Mouse (Mus musculus) ES-Bruce4 (cell line): ENCODE results near the gene Pitpnc1. TPM values are rescaled to one million over a fixed set of nuclear protein-coding genes. Genes with fewer than 3 reads are reported as not detected.

Experiments used
- H3K27ac ChIP-seq: 2 replicates; pipeline ENCODE4 v1.5.1; 2012; ENCODE audit warnings: low read length, inconsistent platforms; ENCODE audit not compliant: insufficient read depth
- H3K27me3 ChIP-seq: 2 replicates; pipeline ENCODE4 v1.6.1; 2012; ENCODE audit warnings: mild to moderate bottlenecking, low read length, inconsistent platforms; ENCODE audit not compliant: control insufficient read depth, poor library complexity, insufficient read depth, severe bottlenecking
- H3K36me3 ChIP-seq: 2 replicates; pipeline ENCODE4 v1.6.1; 2012; ENCODE audit warnings: inconsistent platforms, mild to moderate bottlenecking, low read length, moderate library complexity; ENCODE audit not compliant: control insufficient read depth, poor library complexity, insufficient read depth, severe bottlenecking
- H3K4me1 ChIP-seq: one replicate; pipeline ENCODE4 v1.8.1; 2011; ENCODE audit warnings: low read length; ENCODE audit not compliant: control insufficient read depth, insufficient read depth
- H3K4me3 ChIP-seq: 2 replicates; pipeline ENCODE4 v1.5.1; 2011; ENCODE audit warnings: low read depth, mild to moderate bottlenecking, low read length
- H3K9ac ChIP-seq: 2 replicates; pipeline ENCODE4 v1.6.1; 2012; ENCODE audit warnings: low read depth, mild to moderate bottlenecking, inconsistent platforms; ENCODE audit not compliant: poor library complexity, severe bottlenecking
- H3K9me3 ChIP-seq: replicated peaks from 2 replicates; pipeline ENCODE4 v1.6.1; 2012; ENCODE audit warnings: mild to moderate bottlenecking, low read length, inconsistent platforms; ENCODE audit not compliant: control insufficient read depth, poor library complexity, insufficient read depth, severe bottlenecking
- CTCF ChIP-seq: IDR thresholded peaks from one replicate; pipeline ENCODE4 v1.8.1; 2011; ENCODE audit warnings: low read depth, low read length
- EP300 ChIP-seq: IDR thresholded peaks from 2 replicates; pipeline ENCODE4 v1.6.1; 2011; ENCODE audit warnings: low read depth, low read length; ENCODE audit not compliant: insufficient read depth
- POLR2A ChIP-seq: IDR thresholded peaks from one replicate; pipeline ENCODE4 v1.8.1; 2011; ENCODE audit warnings: low read length; ENCODE audit not compliant: insufficient read depth
- polyA plus RNA-seq: library from polyadenylated mRNA; stranded (reverse); fragments of >200 nt; gene quantifications from 2 replicates; pipeline ENCODE4 v1.2.4, GENCODE M21; 2011; ENCODE audit warnings: low read depth; ENCODE audit not compliant: missing spikeins, insufficient read depth, insufficient read length

Pitpnc1 gene
- polyA plus RNA-seq, 1 experiment = 27.1 TPM

DNA sequence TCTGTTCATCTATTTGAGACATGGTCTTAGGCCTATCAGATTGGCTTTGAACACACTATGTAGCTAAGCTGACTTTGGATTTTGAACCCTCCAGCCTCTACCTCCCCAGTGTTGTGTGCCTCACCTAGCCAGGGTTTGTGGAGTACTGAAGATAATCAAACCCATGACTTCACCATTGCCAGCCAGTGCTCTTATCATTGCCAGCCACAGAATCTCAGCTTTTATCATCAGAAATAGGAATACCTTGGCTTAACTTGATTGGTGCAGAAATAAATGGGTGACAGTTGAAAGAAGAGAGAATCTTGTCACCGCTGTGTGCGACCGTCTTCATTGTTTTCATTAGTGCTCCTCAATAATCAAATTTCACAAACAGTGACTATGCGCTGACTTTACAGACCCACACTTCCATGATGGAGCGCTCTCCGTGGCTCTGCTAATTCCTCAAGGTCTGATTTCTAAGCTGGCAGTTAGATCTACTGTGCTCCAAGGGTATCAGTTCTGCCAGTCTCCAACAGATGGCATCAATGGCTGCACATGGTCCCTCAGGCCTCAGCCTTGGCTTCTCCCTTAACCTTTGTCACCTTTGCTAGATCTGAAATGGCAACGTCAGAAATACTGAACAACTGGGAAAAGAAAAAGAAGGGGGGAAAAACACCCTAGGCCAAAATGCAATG is 77.2 kb downstream of the Pitpnc1 start:
- H3K4me1 ChIP-seq = no peaks in the 10 kb centered on the region
- H3K27me3 ChIP-seq = no peaks in the 10 kb centered on the region
- H3K36me3 ChIP-seq = no peaks in the 10 kb centered on the region
- no peak for TF ChIP-seq CTCF
- no peak for TF ChIP-seq EP300
- no peak for TF ChIP-seq POLR2A
- no peak overlapping the region for H3K4me3 ChIP-seq
- H3K27ac ChIP-seq = no peak overlapping the region
- H3K9me3 ChIP-seq = no peaks in the 10 kb centered on the region
- no peak overlapping the region for H3K9ac ChIP-seq

DNA sequence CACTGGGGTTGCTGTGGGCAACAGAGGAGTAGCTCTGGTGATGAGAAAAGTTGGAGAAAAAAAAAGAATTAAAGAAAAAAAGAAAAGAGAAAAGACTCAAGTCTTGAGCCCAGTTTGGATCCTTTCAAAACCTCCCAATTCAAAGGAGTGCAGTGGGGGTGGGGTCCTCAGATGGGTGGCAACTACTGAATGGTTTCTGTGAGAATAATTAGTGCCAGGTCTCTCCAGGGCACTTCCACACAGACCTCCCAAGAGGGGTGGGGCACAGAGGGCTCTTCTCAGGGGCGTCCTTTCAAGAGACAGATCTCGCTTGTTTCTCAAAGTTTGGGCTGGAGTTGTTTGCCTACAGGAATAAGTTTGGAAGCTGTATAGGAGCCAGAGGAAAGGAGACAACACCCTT is 80.0 kb downstream of the Pitpnc1 start:
- Histone ChIP-seq H3K4me1 (no peaks in the 10 kb centered on the region), H3K9ac (no peak overlapping the region), H3K36me3 (no peaks in the 10 kb centered on the region), H3K4me3 (no peak overlapping the region), H3K27me3 (no peaks in the 10 kb centered on the region), H3K27ac (0 out of 2 replicates have a peak overlapping the region, but pooled peaks have one; percentile 19), H3K9me3 (no peaks in the 10 kb centered on the region)
- TF ChIP-seq EP300 (no peak), POLR2A (no peak), CTCF (no peak)

DNA sequence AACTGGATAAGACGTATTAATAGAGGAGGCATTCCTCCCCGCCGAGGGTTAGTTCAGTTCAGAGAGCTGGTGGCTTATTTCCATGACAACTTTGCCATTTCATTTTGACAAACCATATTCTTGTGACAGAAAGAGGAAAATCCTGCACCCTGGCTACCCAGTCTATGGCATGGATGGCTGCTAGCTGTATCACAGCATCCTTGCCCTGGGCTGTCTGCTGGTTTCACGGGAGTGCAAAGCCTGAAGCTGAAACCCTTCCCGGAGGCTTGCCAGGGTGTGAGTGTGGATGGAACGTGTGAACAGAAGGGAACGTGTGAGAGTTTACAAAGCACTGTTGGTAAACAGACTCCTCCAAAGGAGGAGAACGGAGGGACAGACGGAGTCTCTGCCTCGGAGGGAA is 80.5 kb downstream of the Pitpnc1 start:
- Histone ChIP-seq H3K36me3 (no peaks in the 10 kb centered on the region), H3K9ac (no peak overlapping the region), H3K4me1 (no peaks in the 10 kb centered on the region), H3K9me3 (no peaks in the 10 kb centered on the region), H3K27me3 (no peaks in the 10 kb centered on the region), H3K27ac (no peak overlapping the region), H3K4me3 (no peak overlapping the region)
- TF ChIP-seq POLR2A (no peak), EP300 (no peak), CTCF (no peak)

GRCm38 (mm10) chr11:107386481-107386880 is 84.0 kb downstream of the Pitpnc1 start:
- Histone ChIP-seq H3K4me1 (no peaks in the 10 kb centered on the region), H3K27ac (0 out of 2 replicates have a peak overlapping the region, but pooled peaks have one; percentile 10), H3K27me3 (no peaks in the 10 kb centered on the region), H3K9ac (no peak overlapping the region), H3K4me3 (no peak overlapping the region), H3K9me3 (no peaks in the 10 kb centered on the region), H3K36me3 (no peaks in the 10 kb centered on the region)
- TF ChIP-seq POLR2A (no peak), EP300 (peak; percentile 67; the same call in 1 of the 2 replicates)

- H3K9me3 ChIP-seq = no peaks in the 10 kb centered on the region
These were observed 85.2 kb downstream of the Pitpnc1 start for GRCm38 (mm10) chr11:107385306-107385705.

DNA sequence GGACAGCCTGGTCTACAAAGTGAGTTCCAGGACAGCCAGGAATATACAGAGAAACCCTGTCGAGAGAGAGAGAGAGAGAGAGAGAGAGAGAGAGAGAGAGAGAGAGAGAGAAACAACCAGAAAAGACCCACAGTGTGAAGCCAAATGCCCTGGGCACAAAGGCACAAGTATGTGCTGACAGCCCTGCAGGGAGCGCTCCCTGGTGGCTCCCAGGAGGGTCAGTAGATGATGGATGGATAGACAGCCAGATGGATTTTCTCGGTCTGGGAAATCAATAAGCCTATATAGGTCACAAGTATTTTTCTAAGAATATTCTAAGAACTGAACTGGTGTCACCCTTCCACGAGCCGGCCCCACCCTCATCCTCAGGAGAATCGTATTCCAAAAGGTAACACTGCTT is 86.5 kb downstream of the Pitpnc1 start:
- Histone ChIP-seq H3K27ac (no peak overlapping the region), H3K4me1 (no peaks in the 10 kb centered on the region)

More at GRCm38 (mm10) chr11:107385306-107385705, 85.2 kb downstream of the Pitpnc1 start:
- H3K4me3 ChIP-seq = no peak overlapping the region
- TF ChIP-seq CTCF = peak; percentile 62
- no peak for TF ChIP-seq POLR2A
- no peak for TF ChIP-seq EP300
- no peaks in the 10 kb centered on the region for H3K36me3 ChIP-seq
- no peak overlapping the region for H3K27ac ChIP-seq
- H3K4me1 ChIP-seq = no peaks in the 10 kb centered on the region
- H3K9ac ChIP-seq = no peak overlapping the region
- H3K27me3 ChIP-seq = no peaks in the 10 kb centered on the region

More for the DNA sequence above, 86.5 kb downstream of the Pitpnc1 start:
- Histone ChIP-seq H3K9me3 (peaks cover 4% of the 10 kb centered on the region; the same call in 1 of the 2 replicates), H3K9ac (no peak overlapping the region), H3K36me3 (no peaks in the 10 kb centered on the region), H3K4me3 (no peak overlapping the region), H3K27me3 (no peaks in the 10 kb centered on the region)
- TF ChIP-seq CTCF (peak; percentile 57), POLR2A (no peak)
